Mouse (Mus musculus) CH12F3 (cell line): Measurements from ENCODE around the gene H2-Q4.
"Not testable (repeated sequence)": the region's sequence is repeated elsewhere in the genome, so short reads cannot be mapped to it uniquely, and the experiment has no call there.

ENCODE experiments used
- in situ Hi-C: fragments of 300-500 bp; cut with MboI; formaldehyde crosslinking; loops from 2 replicates; pipeline ENCODE4 v1.14.3; 2020; ENCODE audit warnings: low sequenced_read_pairs

Gene H2-Q4

DNA sequence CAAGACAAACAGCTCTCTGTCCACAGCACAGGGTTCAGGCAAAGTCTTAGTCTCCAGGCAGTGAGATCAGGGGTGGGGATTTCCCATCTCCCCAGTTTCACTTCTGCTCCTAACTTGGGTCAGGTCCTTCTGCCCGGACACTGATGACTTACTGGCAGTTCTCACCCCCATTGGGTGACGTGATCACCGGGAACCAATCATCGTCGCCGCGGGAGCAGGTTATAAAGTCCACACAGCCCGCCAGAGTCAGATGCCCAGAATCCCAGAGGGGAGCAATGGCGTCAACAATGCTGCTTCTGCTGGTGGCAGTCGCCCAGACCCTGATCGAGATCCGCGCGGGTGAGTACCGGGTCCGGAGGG, at the start of gene H2-Q4:
Gene H2-Q4, plus strand, starts transcription at position 249 of the 360 bp plus-strand sequence.
- in situ Hi-C loops, result no loop called here

DNA sequence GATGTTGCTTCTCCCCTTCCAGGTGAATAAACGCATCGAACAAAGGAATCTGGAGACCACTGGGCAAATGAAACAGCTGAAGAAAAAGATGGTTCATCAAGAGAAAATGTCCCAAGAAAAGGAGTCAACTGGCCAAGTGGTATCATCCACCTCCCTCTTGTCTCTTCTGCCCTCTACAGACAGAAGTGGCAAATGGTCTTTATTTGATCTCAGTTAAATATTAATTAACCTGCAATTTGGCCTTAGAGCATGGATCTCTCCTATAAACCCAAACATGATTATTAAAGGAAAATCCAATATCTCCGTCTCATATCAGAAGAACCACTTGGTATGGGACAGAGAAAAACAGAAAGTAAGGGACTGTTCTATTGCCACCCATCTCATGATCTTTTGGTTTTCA, 49.7 kb upstream of the H2-Q4 start:
- in situ Hi-C loops, result not testable (repeated sequence)

DNA sequence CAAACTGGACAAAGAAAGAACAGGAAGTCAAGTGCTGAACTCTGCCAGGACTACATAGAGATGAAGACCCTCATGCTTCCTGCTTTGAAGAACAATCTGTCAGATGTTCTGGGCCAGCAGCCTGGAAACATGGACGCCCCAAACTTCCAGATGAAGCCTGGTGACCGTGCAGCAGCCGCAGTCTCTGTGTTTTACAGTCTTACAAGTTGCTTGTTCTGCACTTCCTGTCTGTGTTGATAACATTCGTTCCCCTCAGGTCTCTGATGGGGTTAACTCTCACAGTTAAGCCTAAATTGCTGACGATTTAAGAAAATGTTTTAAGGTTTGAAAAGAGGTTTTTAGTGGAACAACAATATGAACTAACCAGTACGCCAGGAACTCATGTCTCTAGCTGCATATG, 47.9 kb upstream of the H2-Q4 start:
- in situ Hi-C loops, result not testable (repeated sequence)

DNA sequence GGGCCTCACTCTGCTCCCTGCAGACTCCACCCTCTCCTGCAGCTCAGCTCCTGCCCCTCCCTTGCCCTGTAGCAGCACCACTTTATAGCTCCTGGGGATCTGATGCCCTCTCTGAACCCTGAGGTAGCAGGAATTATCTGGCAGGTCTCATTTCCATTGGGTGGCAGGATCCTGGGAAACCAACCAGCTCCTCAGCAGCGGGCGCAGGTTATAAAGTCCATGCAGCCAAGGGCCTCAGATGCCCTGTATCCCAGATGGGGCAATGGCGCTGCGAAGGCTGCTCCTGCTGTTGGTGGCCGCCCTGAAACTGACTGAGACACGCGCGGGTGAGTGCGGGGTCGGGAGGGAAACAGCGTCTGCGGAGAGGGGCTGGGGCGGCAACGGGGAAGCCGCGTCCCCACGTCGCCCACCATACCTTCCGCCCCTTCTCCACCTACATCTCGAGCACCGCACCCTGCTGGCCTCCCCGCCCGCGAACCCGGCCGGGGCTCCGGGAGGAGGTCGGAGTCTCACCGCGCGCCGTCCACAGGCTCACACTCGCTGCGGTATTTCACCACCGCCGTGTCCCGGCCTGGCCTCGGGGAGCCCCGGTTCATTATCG, 37.2 kb upstream of the H2-Q4 start, which contains the start of gene H2-Q2:
Gene H2-Q2, plus strand, starts transcription at position 172 of the 601 bp plus-strand sequence.
- in situ Hi-C loops, result no loop called here

DNA sequence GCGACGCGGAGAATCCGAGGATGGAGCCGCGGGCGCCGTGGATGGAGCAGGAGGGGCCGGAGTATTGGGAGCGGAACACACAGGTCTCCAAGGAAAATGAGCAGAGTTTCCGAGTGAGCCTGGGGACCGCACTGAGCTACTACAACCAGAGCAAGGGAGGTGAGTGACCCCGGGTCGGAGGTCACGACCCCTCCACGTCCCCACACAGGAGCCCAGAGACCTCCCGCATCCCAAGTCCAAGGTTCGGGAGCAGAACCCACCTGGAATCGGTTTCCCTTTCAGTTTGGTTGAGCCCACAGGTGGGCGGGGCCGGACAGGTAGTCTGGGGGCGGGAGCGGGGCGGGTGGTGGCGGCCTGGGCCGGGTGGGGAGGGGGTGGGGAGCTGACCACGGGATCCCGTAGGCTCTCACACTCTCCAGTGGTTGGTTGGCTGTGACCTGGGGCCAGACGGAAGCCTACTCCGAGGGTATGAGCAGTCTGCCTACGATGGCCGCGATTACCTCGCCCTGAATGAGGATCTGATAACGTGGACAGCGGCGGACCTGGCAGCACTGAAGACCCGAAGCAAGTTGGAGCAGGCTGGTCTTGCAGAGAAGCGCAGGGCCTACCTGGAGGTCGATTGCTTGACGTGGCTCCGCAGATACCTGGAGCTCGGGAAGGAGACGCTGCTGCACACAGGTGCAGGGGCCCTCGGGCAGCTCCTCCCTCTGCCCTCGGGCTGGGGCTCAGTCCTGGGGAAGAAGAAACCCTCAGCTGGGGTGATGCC, 36.5 kb upstream of the H2-Q4 start:
- in situ Hi-C loops, result no loop called here

DNA sequence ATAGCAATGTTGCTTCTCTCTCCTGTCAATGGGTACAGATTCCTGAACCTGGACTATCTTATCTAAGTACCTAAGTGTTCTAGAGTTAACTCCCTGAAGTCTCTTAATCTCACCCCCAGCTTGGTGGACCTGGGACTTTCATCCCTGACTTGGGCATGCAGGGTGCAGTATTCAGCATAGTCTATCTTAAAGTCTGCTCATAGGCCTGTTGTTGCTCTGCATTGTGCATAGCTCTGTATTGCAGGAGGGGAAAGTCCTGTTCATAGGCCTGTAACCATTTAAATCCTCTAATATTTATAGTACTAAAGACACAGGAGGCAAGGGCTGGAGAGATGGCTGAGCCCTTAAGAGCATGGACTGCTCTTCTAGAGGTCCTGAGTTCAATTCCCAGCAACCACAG, 31.8 kb upstream of the H2-Q4 start:
- in situ Hi-C loops, result not testable (repeated sequence)

DNA sequence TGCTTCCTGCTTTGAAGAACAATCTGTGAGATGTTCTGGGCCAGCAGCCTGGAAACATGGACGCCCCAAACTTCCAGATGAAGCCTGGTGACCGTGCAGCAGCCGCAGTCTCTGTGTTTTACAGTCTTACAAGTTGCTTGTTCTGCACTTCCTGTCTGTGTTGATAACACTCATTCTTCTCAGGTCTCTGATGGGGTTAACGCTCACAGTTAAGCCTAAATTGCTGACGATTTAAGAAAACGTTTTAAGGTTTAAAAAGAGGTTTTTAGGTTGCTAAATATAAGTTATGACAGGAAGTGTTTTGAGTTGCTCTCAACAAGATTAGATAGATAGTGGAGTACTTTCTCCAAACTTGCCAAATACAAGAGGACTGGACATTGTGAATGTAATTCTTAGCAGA, 26.1 kb upstream of the H2-Q4 start:
- in situ Hi-C loops, result loop anchor here (25.0 kb wide), 1 partner anchor 734 kb away; no protein-coding TSS in a partner anchor

DNA sequence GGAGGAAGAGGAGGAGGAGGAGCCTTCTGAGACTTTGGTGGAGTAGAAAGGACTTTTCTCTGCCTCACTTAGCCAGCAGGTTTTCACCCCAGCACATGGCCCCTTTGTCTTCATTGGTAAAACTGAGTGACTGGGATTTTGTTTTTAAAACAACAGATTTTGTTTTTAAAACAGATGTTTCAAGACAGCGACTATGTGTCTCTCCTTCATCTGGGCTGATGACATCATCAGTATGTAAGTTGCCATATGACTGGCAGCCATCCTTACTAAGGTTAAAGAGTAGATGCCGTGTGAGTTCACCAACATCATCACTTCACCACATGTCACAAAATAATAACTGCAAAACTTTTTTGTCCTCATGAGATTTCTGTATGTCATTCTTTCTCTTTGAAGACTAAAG, 25.3 kb upstream of the H2-Q4 start:
- in situ Hi-C loops, result loop anchor here (25.0 kb wide), 1 partner anchor 733 kb away; no protein-coding TSS in a partner anchor

DNA sequence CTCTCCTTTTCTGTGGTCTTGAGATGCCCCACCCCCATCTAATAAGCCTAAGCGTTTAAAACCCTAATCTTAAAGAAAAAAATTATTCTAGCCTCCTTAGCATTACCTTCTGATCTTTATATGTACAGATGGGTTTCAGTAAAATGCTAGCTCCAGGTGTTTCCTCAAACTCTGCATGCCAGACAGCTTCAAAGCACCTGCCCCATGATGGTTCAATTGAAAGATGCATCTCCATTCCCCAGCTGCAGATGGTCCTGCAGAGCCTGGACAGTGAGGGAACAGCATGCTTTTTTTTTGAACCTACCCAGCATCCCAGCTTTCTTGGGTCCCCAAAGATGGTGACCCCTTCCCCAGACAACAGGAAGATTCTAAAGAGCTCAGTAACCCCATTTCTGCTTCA, 22.3 kb upstream of the H2-Q4 start:
- in situ Hi-C loops, result loop anchor here (25.0 kb wide), 1 partner anchor 730 kb away; no protein-coding TSS in a partner anchor

DNA sequence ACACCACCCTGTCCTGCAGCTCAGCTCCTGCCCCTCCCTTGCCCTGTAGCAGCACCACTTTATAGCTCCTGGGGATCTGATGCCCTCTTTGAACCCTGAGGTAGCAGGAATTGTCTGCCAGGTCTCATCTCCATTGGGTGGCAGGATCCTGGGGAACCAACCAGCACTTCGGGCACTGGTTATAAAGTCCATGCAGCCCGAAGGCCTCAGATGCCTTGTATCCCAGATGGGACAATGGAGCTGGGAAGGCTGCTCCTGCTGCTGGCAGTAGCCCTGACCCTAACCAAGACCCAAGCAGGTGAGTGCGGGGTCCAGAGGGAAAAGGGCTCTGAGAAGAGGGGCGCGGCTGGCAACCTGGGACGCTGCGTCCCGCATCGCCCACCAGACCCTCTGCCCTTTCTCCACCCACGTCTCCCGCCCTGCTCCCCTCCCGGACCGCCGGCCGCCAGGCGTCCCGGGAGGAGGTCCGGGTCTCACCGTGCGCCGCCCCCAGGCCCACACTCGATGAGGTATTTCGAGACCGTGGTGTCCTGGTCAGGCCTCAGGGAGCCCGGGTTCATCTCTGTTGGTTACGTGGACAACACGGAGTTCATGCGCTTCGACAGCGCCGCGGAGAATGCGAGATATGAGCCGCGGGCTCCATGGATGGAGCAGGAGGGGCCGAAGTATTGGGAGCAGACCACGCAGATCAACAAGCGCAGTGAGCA, 20.5 kb upstream of the H2-Q4 start:
- in situ Hi-C loops, result loop anchor here (25.0 kb wide), 1 partner anchor 728 kb away; no protein-coding TSS in a partner anchor

DNA sequence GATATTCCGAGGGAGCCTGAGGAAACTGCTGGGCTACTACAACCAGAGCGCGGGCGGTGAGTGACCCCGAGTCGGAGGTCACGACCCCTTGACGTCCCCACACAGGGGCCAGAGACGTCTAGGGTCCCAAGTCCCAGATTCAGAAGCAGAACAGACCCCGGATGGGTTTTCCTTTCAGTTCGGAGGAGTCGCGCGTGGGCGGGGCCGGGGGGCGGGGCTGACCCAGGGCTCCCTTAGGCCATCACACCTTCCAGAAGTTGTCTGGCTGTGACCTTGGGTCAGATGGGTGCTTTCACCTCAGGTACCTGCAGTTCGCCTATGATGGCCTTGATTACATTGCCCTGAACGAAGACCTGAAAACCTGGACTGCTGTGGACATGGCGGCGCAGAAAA, 20.0 kb upstream of the H2-Q4 start:
- in situ Hi-C loops, result loop anchor here (25.0 kb wide), 1 partner anchor 728 kb away; no protein-coding TSS in a partner anchor

DNA sequence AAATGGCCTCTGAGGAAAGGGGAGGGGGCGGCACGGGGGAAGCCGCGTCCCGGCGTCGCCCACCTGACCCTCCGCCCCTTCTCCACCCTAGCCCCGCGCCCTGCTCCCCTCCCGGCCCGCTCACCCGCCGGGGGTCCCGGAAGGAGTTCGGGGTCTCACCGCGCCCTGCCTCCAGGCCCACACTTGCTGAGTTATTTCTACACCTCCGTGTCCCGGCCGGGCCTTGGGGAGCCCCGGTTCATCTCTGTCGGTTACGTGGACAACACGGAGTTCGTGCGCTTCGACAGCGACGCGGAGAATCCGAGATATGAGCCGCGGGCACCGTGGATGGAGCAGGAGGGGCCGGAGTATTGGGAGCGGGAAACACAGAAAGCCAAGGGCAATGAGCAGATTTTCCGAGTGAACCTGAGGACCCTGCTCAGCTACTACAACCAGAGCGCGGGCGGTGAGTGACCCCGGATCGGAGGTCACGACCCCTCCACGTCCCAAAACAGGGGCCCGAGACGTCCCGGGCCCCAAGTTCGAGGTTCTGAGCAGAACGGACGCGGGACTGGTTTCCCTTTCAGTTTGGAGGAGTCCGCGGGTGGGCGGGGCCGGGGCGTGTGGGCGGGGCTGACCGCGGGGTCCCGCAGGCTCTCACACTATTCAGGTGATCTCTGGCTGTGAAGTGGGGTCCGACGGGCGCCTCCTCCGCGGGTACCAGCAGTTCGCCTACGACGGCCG, 473 bp downstream of the H2-Q4 start:
- in situ Hi-C loops, result no loop called here

DNA sequence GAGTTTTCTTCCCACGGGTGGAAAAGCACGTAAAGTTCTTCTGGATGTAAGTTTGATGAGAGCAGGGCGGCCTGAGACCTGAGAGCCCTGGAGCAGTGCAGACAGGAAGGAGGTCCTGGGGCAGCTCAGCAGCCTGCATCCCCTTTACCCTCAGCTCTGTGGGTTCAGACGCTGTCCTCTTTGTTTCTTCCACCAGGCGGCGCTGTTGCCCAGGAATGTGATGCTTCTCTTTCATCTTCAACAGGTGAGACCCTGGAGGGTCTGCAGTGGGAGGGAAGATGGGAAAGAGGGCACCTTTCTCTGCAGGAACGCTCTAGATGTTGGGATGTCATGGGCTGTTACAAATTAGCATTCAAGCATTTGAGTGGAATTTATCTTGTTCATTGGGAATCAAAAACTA, 10.4 kb downstream of the H2-Q4 start:
- in situ Hi-C loops, result not testable (repeated sequence)

DNA sequence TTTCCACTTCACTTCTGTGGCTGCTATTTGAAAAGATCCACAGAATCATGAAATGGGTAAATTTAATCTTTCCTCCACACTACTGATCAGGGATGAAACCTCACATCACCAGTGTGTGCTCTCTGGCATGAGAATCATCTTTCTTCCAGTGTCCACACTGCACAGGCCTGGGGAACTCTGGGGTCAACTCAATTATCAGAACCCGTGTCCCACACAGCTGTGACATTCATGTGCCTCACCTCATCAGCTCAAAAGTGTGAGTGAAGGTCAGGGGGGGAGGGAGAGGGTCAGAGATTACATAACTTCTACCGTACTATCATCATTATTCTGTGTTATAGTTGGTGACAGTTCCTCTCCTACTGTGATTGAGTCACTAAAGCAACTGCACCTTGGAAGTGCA, 13.3 kb downstream of the H2-Q4 start:
- in situ Hi-C loops, result not testable (repeated sequence)

DNA sequence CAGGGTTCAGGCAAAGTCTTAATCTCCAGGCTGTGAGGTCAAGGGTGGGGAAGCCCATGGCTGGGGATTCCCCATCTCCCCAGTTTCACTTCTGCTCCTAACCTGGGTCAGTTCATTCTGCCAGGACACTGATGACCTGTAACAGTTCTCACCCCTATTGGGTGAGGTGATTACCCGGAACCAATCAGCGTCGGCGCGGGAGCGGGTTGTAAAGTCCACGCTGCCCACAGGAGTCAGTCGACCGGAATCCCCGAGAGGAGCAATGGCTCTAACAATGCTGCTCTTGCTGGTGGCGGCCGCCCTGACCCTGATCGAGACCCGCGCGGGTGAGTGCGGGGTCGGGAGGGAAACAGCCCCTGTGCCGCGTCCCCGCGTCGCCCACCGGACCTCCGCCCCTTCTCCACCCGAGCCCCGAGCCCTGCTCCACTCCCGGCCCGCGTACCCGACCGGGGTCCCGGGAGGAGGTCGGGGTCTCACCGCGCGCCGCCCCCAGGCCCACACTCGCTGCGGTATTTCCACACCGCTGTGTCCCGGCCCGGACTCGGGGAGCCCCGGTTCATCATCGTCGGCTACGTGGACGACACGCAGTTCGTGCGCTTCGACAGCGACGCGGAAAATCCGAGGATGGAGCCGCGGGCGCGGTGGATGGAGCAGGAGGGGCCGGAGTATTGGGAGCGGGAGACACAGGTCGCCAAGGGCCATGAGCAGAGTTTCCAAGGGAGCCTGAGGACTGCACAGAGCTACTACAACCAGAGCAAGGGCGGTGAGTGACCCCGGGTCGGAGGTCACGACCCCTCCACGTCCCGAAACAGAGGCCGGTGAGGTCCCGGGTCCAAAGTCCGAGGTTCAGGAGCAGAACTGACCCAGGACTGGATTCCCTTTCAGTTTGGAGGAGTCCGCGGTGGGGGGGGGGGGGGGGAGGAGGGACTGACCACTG, 14.7 kb downstream of the H2-Q4 start:
- in situ Hi-C loops, result not testable (repeated sequence)

DNA sequence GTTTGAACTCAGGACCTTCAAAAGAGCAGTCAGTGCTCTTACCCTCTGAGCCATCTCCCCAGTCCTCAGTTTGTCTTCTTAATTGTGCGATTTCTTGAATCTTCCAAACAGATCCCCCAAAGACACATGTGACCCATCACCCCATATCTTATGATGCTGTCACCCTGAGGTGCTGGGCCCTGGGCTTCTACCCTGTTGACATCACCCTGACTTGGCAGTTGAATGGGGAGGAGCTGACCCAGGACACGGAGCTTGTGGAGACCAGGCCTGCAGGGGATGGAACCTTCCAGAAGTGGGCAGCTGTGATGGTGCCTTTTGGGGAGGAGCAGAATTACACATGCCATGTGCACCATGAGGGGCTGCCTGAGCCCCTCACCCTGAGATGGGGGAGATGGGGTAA, 17.5 kb downstream of the H2-Q4 start:
- in situ Hi-C loops, result not testable (repeated sequence)

DNA sequence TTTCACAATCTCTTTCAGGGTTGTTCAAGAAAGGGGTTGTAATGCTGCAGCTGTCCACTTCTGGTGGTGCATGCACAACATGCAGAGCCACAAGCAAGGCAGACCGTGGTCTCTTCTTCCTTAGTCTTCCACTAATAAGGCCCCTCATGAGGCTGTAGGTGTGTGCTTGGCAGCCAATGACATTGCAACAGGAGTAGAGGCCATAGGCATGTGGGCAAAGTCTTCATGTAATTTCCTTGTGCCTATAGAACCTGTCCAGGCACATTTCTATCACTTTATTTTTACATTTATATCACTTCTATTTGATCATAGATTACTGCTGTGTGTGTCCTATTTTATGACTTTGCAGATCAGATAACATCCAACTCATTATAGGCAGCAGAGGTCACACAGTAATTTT, 33.6 kb downstream of the H2-Q4 start:
- in situ Hi-C loops, result not testable (repeated sequence)

DNA sequence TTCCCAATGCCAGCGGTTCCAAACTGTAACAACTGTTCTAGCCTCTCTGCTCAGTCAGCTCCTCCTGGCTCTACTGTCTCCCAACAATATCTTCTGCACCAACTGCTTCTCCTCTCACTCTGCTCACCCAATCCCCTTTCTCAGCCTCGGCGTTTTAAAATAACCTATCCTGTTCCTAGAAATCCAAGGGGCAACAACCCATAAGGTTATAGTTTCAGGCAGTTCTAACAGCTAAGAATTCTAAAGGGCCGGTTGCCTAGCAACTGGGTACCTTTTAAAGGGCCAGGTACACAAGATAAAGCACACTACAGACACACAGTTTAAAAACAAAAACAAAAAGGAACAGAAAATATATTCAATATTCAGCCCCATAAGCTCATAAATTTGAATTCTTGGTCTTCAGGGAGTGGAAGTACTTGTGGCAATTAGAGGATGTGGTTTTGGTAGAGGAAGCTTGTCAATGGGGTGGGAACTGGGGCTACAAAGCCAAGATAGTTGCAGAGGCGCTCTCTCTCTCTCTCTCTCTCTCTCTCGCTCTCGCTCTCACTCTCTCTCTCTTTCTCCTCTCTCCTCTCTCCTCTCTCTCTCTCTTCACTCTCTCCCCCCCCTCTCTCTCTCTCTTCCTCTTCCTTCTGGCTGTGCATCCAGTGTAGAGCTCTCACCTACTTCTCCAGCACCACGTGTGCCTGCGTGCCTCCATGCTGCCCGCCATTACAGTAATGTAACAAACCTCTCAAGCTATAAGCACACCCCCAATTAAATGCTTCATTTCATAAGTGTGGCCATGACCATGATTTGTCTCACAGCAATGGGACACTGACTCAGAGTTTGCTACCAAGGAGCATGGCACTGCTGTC, 36.1 kb downstream of the H2-Q4 start:
- in situ Hi-C loops, result not testable (repeated sequence)

DNA sequence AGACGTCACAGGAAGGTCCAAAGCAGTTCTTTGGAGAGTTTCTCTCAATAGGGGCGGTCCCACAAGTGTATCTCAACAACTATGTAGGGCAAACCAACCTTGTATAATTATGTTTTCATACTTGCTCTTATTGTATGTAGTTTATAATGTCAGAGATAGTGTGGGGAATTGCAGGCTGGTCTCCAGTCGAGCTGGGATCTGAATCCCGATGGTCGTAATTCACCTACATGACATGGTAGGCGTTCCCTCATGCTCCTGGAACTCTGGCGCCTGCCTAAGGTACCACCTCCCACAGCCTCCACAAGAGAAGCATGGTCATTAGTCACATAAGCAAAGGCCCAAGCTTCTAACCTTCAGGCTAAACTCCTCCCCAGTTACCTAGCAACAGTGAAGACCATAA, 39.4 kb downstream of the H2-Q4 start:
- in situ Hi-C loops, result no loop called here
